Mouse (Mus musculus): Measurements from ENCODE around the gene Hes6.

Gene Hes6

DNA sequence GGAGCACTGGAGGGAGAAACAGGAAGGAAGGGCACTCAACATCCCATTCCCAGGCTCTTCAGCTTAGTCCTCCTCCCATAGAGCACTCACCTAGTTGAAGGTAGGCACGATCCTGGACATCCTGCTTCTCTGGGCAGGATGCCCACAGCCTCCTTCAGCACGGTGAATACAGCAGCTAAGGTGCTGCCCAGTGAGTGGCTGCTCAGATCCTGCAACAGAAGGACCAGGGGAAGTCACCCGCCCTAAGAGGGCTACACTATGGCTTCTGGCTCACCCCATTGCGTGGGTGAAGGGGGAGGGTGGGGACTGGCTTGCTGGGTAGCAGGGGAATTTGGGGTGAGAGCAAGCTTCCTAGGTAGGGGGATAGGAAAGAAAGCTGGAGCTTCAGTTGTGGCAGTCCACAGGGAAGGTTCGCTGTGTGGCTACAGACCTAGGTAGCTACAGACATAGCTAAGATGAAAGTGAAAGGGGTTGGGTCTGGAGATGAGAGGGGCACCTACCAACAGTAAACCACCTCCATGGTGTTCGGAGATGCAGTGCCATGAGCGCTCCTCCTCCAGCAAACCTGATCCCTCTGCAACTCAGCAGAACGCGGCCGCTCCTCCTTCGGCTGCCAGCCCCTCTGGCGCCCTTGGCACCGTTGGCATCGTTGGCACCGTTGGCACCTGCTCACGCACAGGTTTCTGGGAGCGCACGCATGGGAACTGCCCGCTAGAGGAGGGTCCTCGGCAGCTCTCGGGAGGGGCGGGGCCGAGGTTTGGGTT lies 8.2 kb downstream of the Hes6 start:
- DNase-seq (ENCODE audit: low spot score in 2 of 2) = no peak

DNA sequence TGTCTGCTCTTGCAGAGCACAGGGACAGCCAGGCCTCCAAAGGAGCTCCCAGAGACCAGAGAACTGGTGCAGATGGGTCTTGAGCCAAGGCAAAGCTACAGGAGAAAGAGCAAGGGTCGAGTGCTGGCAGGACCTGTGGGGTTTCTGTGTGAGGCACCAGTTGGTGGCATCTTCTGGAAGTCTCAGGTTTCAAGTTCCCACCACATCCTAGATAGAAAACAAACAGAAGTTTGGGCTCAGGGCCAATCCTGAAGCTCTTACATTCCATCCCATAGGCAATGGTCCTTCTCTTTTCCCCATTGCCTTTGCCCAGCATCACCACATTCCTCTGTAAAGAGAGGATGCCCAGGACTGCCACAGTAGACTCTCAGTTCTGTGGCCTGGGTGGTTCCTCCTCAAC lies 8.9 kb downstream of the Hes6 start:
- DNase-seq (ENCODE audit: low spot score in 2 of 2) = no peak

DNA sequence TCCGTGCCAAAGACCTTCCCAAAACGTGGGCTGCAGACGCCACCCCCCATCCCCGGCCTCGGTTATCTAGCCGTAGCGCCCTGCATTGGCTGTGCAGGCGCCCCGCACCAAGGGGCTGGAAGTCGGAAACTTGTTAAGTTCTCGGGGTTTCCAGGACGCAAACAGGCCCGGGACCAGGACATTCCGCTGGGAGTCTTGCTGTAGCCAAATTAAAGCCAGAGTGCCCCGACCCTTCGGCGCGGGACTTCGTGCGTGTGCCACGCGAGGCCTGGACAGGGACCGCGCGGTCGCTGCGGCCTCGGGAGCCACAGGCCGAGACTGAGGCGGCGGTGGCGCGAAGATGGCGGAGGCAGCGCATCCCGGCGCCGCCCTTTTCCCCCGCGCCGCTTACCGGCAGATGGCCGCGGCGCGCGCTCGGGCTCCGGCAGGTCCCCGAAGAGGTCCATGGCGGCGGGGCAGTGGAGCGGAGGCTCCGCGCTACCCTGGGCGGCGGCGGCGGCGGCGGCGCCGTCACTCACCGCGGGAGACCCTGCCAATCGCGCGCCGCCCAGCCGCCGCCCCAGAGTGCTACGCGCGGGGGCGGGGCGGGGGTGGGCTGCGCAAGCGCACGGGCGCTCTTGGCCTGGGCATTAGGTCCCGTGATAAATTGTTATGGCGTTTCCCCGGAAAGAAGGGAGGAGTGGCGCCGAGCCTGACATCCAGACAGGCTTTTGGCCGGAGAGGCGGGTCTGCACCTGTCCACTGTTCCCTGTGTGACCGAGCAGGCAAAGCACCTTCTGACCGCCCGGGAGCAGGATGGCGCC lies 15.4 kb downstream of the Hes6 start, which contains the start of gene Ilkap:
Gene Ilkap, minus strand, starts transcription at position 556 of the 803 bp plus-strand sequence.
- DNase-seq (ENCODE audit: low spot score in 2 of 2) = peak; percentile 79 to 84

DNA sequence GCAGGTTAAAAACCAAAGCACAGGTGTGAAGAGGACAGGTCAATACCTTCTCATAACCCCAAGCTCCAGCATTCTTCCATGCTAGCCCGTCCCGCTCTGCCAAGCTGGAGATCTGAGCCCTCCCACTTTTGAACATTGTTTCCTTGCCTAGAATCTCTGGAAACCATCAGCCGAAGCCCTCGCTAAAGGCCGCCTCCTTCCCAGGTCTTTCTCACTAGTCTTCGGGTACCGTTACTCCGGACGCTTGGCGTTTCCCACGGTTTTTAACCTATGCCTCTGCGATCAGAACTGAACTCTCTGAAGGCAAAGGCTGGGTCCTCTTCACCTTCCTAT lies 15.9 kb downstream of the Hes6 start:
- peak in 1 of 2 experiments; percentile 9 for DNase-seq (ENCODE audit: low spot score in 2 of 2)

DNA sequence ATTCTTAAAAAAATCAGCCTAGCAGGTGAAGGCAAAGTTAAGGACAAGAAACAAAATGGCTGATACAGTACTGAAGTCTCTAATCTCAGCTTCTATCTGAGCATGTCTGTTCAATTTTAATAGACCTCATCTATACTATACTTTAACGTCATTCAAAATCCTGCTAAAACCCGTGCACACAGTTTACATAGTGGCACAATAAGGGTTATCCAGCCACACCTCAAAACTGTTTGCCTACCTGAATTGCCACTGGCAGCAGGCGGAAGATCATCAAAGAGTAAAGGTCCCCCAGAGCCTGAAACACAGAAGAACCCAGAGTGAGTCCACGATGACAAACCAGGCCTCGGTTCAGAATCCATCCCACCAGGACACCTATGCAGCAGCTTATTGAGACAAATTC lies 23.5 kb downstream of the Hes6 start:
- DNase-seq (ENCODE audit: low spot score in 2 of 2) = no peak

DNA sequence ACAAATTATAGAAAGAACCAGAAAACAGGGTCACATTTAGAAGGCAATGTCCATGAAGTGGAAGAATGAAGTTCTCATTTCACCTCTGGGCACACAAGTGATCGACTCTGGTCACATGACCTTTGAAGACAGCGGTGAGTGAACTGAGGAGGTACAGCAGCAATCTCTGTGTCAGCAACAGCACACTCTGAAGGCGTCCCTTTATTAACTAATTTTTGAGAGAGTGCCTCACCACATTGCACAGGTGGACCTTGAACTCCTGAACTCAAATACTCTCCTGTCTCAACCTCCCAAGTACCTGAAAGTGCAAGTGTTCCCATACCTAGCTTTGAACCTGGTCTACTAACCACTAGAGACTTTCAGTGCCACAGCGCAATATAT lies 32.8 kb downstream of the Hes6 start:
- DNase-seq (ENCODE audit: low spot score in 2 of 2) = no peak

DNA sequence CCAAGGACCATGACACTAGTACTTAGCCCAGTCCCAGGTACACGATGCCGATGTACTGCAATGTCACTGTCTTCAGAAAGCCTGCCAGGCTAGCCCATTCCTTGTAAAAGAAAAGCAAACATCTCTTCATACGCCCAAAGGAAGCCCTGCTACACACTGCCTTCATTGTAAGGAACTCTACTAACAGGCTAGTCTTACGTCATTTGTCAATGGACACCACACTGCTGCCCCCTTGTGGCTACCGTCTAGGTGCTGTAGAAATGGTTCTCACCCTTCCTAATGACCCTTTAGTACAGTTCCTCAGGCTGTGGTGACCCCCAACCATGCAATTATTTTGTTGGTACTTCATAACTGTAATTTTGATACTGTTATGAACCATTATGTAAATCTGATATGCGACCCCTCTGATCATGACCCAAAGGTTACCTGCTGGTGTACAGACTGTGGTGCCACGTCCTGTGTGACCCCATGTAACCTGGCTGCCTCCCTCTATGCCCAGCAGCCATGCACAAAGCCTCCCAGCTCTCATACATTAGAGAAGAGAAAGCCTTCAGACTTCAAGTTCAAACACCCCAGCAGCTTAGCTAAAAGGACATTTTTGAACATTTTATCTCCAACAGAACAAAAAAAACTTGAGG lies 33.3 kb downstream of the Hes6 start:
- DNase-seq (ENCODE audit: low spot score in 2 of 2) = peak; percentile 52 to 62

DNA sequence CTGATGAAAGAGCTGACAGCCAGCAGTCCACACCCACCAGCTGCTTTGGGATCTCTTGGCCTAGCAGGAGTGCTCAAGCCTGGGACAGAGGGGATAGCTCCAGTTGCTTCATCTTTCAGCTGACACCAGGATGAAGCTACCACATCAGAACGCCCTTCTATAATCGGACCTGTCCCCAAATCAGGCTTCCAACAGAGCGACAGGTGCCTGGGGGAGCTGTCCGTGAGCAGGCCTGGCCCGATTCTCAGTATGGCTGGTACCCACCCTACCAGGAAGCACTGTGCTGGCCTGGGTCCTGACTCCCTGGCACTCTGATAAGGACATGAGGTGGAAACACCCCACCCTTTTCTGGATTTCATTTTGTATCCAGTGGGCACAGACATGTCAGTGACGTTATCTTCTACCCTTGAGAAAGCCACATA lies 40.4 kb downstream of the Hes6 start:
- peak; percentile 16 to 45 for DNase-seq (ENCODE audit: low spot score in 2 of 2)

DNA sequence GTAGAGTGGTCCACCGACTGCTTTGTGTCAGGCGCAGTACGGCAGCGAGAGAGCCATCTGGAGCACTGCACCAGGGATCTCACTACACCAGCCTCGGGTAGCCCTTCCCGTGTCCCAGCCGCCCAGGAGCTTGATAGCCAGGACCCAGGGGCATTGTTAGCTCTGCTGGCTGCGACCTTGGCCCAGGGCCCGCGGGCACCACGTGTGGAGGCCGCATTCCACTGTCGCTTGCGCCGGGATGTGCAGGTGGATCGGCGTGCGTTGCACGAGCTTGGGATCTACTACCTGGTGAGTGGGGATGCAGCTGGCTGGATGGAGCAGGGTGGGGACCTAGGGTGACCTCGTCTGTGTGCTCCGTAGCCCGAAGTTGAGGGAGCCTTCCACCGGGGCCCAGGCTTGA lies 43.8 kb downstream of the Hes6 start:
- DNase-seq (ENCODE audit: low spot score in 2 of 2) = no peak

DNA sequence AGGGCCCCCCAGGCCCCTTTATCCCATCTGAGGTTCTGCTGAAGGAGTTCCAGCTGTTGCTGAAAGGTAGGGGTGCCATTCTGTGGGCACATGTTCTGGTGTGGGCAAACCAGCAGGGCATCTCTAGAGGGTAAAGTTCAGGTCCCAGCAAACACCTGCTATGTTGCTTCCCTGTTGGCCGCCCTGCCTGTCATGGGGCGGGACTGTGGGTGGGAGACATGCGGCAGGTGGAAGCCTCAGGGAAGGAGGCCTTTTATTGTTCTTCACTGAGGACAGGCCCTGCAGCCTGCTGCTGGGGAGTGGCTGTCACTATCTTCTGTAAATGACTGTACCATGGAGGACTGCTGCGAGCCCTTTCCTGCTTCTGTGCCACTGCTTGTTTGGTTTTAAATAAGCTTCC lies 44.4 kb downstream of the Hes6 start:
- no peak for DNase-seq (ENCODE audit: low spot score in 2 of 2)

DNA sequence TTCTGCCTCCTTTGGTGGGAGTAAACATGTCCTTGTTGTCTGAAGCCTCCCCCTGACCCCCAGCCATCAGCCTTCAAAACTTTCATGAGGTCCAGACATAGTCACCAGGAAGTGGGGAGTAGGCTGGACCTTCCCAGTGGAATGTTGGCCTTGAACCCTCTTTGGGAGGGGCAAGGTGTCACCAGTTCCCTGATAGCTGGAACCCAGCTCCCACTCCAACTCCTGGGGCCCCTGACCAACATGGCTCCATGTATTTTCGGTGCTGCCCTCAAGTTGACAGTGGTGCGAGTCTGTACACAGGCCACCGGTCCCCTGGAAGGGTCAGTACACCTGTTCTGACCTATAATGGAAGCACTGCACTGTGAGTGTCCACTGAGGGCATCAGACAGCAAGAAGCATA lies 46.5 kb downstream of the Hes6 start:
- no peak for DNase-seq (ENCODE audit: low spot score in 2 of 2)

DNA sequence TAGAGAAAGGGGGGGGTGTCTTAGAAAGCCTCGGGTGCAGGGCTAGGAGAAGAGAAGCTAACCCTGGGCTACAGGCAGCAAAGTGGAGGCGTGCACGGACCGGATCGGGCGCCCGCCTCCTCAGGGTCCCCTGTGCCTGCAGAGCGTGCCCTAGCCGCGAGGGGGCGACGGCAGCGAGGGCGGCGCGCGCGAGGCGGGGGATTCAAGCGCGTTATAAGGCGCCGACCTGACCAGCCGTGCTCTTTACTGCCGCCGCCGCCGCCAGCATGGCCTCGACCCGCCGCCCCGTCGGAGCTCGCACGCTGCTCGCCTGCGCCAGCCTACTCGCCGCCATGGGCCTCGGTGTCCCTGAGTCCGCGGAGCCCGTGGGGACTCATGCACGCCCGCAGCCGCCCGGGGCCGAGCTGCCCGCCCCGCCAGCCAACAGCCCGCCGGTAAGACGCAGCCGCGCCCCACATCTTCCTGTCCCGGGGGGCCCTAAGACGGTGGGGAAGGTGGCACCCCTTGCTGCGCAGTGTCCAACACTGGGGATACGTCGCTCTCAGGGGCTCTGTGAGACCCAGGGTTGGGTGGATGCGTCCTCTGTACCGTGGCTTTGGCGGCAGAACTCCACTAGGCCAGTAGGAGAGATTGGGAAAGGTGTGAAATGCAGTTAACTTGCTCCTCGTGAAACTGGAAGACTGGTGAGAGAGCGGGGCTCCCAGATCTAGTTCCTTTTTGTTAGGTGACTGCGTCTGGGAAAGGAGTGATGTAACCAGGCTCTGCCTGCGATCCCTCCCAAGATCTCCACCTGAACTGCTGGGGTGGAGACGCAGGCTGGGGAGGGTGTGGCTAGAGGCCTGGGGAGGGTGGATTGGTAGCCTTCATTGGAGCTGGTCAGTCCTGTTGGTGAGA lies 47.4 kb downstream of the Hes6 start, which contains the start of gene Erfe:
Gene Erfe, plus strand, starts transcription at position 216 of the 894 bp plus-strand sequence.
- peak; percentile 66 to 70 for DNase-seq (ENCODE audit: low spot score in 2 of 2)

DNA sequence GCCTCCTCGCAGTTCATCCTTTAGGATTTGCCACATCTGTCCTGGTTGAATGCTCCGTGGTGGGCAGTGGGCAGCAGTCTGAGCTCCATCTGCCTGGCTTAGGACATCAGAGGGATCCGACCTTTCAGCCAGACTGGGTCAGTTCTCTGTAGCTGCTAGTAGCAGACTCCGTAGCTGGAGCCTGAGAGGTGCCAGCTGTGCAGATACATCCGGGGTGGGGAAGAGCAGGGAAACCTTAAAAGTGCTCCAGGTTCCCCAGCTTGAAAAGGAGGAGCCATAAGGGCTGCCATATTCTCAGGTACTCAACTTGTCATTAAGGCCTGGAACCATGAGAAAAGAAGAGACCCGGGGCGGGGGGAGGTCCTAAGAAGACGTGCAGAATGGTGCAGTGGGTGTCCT lies 48.0 kb downstream of the Hes6 start:
- DNase-seq (ENCODE audit: low spot score in 2 of 2) = no peak

DNA sequence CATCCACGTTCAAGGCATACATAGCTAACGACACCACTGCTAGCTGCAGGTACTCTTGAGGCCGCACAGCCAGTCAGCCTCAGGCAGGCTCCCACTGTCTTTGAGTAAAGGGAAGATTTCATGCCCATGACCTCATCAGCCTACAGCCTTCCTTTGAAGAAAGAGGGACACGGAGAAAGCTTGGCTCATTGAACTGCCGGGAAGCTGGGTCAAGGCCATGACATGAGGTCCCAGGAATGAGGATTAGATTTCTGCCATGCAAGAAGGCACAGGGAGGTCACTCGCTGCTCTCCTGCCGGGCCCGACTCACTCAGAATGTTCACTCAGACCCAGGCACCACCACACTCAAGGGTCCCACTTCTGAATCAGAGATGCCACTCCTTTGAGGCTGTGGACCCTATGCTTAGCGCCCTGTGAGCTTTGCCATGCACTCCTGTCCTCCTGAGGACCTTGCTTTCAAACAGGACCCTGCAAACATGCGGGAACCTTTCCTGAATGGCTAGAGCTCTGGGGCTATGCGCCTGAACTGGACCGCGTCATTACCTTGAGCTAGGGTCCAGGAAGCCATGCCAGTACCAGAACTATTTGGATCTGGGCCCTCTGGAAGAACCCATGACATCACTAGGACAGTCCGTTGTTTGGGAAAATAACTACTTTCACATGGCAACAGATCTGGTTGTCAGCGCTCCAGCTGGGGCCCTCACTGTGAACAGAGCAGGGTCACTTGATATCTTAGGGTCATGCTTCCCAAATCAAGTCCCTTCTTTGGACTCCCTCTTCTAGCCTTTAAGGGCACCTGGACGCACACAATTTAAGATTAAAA lies 48.8 kb downstream of the Hes6 start:
- DNase-seq (ENCODE audit: low spot score in 2 of 2) = no peak

DNA sequence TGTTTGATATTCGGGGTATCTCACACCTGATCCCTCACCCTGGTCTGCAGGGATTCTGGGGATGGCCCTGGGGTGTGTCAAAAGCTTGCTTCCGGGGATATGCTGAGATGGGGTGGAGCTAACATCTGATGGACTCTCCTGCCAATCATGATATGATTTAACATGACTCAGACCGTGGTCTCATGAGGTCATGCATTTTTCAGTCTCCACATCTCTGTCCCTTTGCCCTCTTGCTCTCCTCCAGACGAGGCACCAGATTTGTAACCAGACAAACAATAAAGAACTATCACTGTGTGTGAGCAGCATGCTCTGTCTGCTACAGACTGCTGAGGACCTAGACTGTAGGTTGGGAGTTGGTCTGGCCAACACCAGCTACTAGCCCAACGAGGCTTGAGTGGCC lies 51.7 kb downstream of the Hes6 start:
- no peak for DNase-seq (ENCODE audit: low spot score in 2 of 2)
